21 mouse cellular contexts compared by ENCODE assay signal in the genomic region with DNA sequence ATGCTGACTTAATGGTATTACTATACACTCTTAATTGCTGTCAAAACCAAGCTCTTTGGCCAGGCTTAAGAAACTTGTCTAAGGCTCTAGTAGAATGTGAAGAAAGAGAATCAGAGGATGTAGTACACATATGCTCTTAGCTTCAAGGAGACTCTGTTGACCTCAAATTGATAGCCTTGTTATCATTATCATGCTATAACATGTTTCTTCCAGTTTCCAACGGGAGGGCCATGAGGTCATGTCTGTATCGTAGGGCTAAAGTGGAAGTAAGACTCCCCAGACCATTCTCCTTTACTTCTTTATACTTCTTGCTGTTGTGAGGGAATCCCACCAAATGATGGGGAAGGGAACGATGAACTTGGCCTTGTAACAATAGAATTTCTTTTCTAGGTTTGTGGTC.
"Had no signal": no experiment of that assay in that cellular context is flagged by ENCODE, and none has a peak within 500 bp of the region (broad histone marks: within the 10 kb centered on the region; RNA-seq: fewer than 3 reads in every experiment).

No protein-coding gene starts in this region.

- H3K4me3 ChIP-seq: liver, embryonic 15.5 days; lung, embryonic 15.5 days; megakaryocyte, embryonic 14.5 days; midbrain, embryonic 10.5 days; midbrain, embryonic 12.5 days; myocyte; neural tube, embryonic 13.5 days; neural tube, embryonic 15.5 days had no signal

- ATAC-seq: midbrain, embryonic 16.5 days had no signal

- H3K27me3 ChIP-seq: liver, embryonic 15.5 days; lung, embryonic 15.5 days; megakaryocyte, embryonic 14.5 days; midbrain, embryonic 12.5 days; neural tube, embryonic 13.5 days; neural tube, embryonic 15.5 days had no signal

- H3K9me3 ChIP-seq: liver, embryonic 15.5 days; lung, embryonic 15.5 days; megakaryocyte, embryonic 14.5 days; midbrain, embryonic 10.5 days; midbrain, embryonic 12.5 days; neural tube, embryonic 13.5 days; neural tube, embryonic 15.5 days had no signal

- DNase-seq: lung, adult 2 months; lung, postnatal 10 days; lung, postnatal 4 days; midbrain, embryonic 14.5 days; retina, postnatal 1 day; right cerebral cortex, adult 18-20 months; right cerebral cortex, postnatal 25 days; right cerebral cortex, postnatal 4 days; spleen, adult 18-20 months; thymus, adult 18-20 months; thymus, postnatal 14 days; thymus, postnatal 36 days had no signal

- H3K27ac ChIP-seq: liver, embryonic 15.5 days; lung, embryonic 15.5 days; midbrain, embryonic 10.5 days; midbrain, embryonic 12.5 days; neural tube, embryonic 13.5 days; neural tube, embryonic 15.5 days had no signal

- H3K4me1 ChIP-seq: lung, embryonic 15.5 days; megakaryocyte, embryonic 14.5 days; midbrain, embryonic 10.5 days; midbrain, embryonic 12.5 days; neural tube, embryonic 13.5 days; neural tube, embryonic 15.5 days had no signal

- H3K4me2 ChIP-seq: liver, embryonic 15.5 days; lung, embryonic 15.5 days; midbrain, embryonic 12.5 days; neural tube, embryonic 13.5 days; neural tube, embryonic 15.5 days had no signal

- H3K9ac ChIP-seq: liver, embryonic 15.5 days; lung, embryonic 15.5 days; midbrain, embryonic 12.5 days; neural tube, embryonic 13.5 days; neural tube, embryonic 15.5 days had no signal

- H3K36me3 ChIP-seq: liver, embryonic 15.5 days; lung, embryonic 15.5 days; midbrain, embryonic 10.5 days; midbrain, embryonic 12.5 days; neural tube, embryonic 13.5 days; neural tube, embryonic 15.5 days had no signal
